Mouse (Mus musculus) lung, postnatal 25 days (tissue): ENCODE measurements at regions not wholly inside any gene's neighbourhood (a gene's known extent, or its start where the extent isn't known, plus 50 kb on each side); places are given as distances from the start of the nearest gene placed in this dataset.

Source experiments
- DNase-seq: peaks from one replicate; pipeline ENCODE4 v3.0.0; 2022; ENCODE audit warnings: low spot score

DNA sequence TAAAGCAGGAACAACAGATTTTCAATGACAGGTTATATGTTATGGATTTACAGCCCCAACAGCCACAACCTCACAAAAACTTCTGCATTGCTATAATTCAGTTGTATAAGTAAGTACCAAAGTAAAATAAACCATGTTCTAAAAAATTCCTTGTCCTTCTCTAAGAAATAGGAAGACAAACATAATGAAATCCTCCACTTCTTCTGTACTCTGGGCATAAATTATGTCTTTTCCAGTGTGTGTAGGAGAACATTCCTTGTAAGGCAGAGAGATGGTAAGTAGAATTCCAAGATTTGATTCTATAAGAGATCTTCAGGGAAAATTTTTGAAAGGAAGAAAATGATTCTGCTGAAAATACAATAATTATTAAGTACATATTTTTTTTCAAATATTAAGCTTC, 209.4 kb upstream of the Zc3h12c start:
- no peak for DNase-seq

- DNase-seq, result no peak
These were observed 208.5 kb upstream of the Zc3h12c start for GRCm38 (mm10) chr9:52376914-52377313.

- no peak for DNase-seq
These were observed 202.9 kb upstream of the Zc3h12c start for GRCm38 (mm10) chr9:52371296-52371695.

- DNase-seq, result no peak
These were observed 200.5 kb upstream of the Zc3h12c start for GRCm38 (mm10) chr9:52368911-52369310.

GRCm38 (mm10) chr9:52368080-52368479, 199.7 kb upstream of the Zc3h12c start:
- no peak for DNase-seq

- no peak for DNase-seq
These were observed 197.7 kb upstream of the Zc3h12c start for GRCm38 (mm10) chr9:52366046-52366445.

DNA sequence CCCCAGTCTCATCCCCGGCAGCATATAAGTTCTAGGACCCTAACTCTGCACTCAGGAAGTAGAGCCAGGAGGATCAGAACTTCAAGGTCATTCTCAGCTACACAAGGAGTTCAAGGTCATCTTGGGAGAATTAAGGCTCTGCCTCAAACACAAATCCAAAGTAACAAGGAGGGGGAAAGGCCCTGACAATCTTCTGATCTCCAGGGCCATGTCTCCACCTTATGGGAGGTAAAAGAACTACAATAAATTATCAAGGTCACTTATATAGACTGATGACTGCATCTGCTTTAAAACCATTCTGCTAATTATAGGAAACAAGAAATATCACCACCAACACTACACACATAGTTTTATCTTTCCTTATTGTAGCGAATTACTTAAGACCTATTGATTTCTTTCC, 193.2 kb upstream of the Zc3h12c start:
- DNase-seq, result no peak

GRCm38 (mm10) chr9:52359416-52359815, 191.0 kb upstream of the Zc3h12c start:
- no peak for DNase-seq

- DNase-seq, result no peak
These were observed 188.2 kb upstream of the Zc3h12c start for GRCm38 (mm10) chr9:52356549-52356948.

GRCm38 (mm10) chr9:52355187-52355982, 187.0 kb upstream of the Zc3h12c start:
- no peak for DNase-seq

DNA sequence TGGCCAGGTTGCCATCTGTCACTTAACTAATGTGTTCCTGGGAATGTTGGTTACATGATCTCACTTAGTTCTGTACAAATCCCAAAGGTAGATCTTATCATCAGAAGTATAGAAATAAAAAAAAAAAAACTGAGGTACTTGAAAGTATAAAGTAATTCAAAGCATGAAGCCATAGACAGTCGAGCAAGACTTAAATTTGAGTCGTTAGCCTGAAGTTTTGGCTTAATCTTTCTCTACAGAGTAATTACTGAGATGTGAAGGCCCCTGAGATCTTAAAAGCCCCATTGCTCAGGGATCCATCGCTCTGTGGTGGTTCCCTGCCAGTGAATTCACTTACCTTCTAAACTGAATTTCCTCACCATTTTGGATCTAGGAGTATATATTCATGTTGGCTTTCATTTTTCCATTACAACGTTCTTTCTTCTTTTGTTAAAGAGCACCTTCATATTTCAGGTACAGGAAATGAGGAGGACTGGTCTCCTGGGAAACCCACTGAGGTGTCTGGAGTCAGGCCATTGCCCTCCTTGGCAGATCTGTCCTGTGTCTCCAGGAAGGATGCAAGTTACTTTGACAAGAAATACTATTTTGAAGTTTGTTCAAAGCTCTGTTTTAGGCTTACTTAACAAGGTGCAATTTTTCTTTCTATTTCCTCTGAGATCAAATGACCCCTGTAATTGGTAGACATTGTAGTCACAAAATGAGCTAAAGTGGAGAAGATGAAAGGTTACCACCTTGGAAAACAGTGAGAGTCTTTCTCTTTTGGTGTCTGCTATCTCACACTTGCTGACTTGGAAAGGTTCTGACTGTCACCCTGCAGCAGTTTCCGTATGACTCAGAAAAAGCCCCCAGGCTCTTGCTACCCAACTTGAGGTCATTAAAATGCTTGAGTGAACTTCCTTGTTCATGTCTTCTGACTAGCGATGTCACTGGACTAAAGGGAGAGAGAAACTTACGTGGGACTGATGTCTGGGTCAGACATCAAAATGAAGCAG, 180.5 kb upstream of the Zc3h12c start:
- no peak for DNase-seq

- DNase-seq, result no peak
These were observed 176.0 kb upstream of the Zc3h12c start for GRCm38 (mm10) chr9:52344177-52344877.

DNA sequence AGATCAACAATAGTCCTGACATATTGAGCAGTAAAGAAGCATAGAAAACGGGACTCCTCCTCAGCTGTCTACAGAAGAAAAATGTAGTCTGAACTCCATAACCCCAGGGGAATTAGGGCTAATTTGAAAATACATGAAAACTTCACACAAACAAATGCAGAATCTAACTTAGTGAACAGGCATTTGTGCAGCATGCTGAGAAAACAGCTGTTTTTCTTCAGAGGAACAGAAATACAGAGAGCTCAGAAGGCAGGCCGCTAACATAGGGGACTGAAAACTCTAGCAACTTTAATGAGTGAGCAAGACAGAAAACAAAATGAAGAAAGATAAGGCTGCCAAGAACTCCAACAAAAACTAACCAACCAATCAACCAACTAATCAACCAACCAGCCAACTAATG, 172.7 kb upstream of the Zc3h12c start:
- no peak for DNase-seq

GRCm38 (mm10) chr9:52337786-52338322, 169.5 kb upstream of the Zc3h12c start:
- no peak for DNase-seq

- no peak for DNase-seq
These were observed 166.4 kb upstream of the Zc3h12c start for GRCm38 (mm10) chr9:52334767-52335166.

DNA sequence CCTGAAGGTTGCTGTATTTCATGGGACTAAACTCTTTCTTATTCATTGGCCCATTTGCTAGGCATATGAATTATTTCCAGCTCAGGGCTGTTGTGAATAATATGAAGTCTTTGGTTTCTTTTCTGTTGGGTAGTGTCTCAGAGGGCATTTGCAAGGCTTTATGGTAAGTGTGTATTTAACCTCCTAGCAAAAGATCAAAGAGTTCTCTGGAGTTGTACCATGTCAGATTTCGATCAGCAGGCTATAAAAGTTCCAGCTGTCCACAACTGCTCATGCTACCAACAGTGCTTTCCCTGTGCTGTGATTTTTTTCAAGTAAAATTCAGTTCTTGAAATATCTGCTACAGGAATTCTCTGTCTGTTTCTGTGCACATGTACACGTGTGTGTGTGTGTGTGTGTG, 165.5 kb upstream of the Zc3h12c start:
- DNase-seq, result no peak

- DNase-seq, result no peak
These were observed 163.4 kb upstream of the Zc3h12c start for GRCm38 (mm10) chr9:52331748-52332147.

DNA sequence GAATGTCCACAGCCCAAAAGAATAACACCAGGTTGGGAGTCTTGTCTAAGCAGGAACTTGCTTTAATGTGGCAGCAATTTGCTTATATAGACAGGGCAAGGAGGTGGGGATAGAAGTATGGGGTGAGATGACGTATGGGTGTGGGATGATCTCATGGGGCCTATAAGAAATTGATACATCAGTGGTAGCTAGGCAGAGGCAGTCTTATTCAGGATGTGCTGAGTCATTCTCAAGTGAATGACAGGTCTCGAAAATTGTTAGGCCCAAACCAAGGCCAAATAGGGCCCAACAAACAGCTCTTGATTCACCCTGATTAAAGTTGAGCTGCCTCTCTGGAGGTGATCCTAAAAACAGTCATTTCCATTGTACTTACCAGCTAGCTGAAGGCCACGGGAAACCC, 162.3 kb upstream of the Zc3h12c start:
- DNase-seq, result no peak

- no peak for DNase-seq
These were observed 156.0 kb upstream of the Zc3h12c start for GRCm38 (mm10) chr9:52324347-52324746.

GRCm38 (mm10) chr9:52323757-52324156, 155.4 kb upstream of the Zc3h12c start:
- DNase-seq, result no peak

DNA sequence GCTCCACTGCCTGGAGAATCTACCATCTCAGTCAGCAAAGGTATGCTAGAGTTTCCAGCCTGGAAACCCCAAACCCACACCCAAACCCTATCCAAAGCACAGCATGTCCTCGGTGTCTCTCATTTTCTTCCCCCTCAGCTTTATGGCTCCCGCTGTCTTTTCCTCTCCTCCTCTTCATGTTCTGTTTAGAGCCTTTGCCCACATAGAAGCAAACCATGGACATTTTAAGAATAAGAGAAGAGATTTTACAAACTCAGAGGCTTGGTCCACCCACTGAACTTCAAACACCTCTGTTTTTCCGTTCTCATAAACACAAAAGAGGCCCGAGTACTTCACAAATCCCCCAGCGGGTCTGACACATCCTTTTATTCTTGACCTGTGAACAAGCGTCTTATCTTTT, 154.9 kb upstream of the Zc3h12c start:
- DNase-seq, result no peak

GRCm38 (mm10) chr9:52301521-52301920, 133.1 kb upstream of the Zc3h12c start:
- DNase-seq, result no peak
